Mouse (Mus musculus): Measurements from ENCODE around the gene 2700081O15Rik. TPM values are rescaled to one million over a fixed set of nuclear protein-coding genes. Genes with fewer than 3 reads are reported as not detected.

The 2700081O15Rik gene
- polyA plus RNA-seq, 1 experiment from 2014 or later, result 18.2 TPM

DNA sequence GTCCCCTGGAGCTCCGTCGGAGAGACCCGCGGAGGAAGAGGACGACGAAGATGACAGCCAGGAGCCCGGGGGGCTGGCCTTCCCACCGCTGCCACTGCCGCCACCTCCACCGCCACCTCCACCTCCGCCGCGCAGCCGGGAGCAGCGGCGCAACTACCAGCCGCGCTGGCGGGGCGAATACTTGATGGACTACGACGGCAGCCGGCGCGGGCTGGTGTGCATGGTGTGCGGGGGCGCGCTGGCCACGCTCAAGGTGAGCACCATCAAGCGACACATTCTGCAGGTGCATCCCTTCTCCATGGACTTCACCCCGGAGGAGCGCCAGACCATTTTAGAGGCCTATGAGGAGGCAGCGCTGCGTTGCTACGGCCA lies 5.2 kb downstream of the 2700081O15Rik start:
- Histone ChIP-seq H3K9ac (peak overlapping the region; percentile 99), H3K4me1 (peaks cover 69% of the 10 kb centered on the region), H3K4me3 (peak overlapping the region; percentile 85), H3K27me3 (no peaks in the 10 kb centered on the region), H3K4me2 (peak overlapping the region; percentile 88), H3K36me3 (ENCODE audit: poor library complexity, severe bottlenecking) (peaks cover 73% of the 10 kb centered on the region), H3K9me3 (replicated peaks) (no peaks in the 10 kb centered on the region), H3K27ac (peak overlapping the region; percentile 98)
- WGBS, result 5% methylated on average over 32 of the region's 35 CpGs
- ATAC-seq, result peak; percentile 9; the same call in 1 of the 2 replicates

DNA sequence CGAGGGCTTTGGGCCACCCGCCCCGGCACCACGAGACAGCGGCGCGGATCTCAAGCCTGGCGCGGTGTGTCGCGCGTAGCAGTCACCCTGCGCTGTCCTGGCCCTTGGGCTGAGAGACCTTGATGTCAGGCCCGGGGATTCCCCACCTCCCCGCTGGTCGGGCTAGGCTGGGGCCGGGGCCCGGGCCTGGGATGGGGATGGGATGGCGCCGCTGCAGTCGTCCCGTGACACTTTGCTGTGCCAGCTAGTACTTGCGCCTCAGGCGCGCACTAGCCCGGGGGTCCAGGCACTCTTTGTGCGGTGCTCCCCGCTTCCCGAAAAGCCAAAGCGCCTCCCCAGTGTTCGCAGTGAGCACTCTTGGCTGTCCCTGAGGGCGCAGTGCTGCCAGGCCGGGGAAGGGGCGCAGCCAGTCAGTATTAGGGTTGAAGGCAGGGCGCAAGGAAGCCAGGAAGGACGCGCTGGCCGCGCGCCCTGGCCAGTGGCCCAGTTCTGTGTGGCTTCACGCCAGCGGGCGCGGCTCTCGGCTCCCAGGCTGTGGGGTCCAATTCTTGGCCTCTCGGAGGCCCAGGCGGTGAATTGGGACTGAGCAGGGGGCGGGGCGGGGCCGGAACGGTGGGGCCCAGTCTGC lies 5.7 kb downstream of the 2700081O15Rik start:
- Histone ChIP-seq H3K4me1 (peaks cover 69% of the 10 kb centered on the region), H3K27ac (peak overlapping the region; percentile 98), H3K36me3 (ENCODE audit: poor library complexity, severe bottlenecking) (peaks cover 78% of the 10 kb centered on the region), H3K9ac (peak overlapping the region; percentile 99), H3K4me3 (peak overlapping the region; percentile 85), H3K9me3 (replicated peaks) (no peaks in the 10 kb centered on the region), H3K4me2 (peak overlapping the region; percentile 88), H3K27me3 (no peaks in the 10 kb centered on the region)
- 5% methylated on average over 51 of the region's 51 CpGs for WGBS
- peak; percentile 70 for ATAC-seq

DNA sequence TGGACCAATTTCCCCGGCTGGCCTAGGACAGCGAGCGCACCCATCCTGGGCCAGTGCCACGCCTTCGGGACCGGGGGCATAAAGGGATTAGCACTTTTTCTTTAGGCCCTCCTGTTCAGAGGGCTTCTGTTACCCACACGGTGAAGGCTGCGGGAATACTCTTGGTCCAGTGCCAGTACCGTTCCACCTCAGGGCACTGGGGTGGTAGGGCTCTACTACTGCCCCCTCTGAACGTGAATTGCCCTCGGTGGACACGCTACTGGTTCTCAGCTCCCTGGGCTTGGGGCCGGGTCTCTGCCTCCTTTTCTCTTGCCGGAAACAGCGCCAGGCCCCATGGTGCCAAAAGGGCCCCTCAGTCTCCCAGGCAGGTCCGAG lies 6.2 kb downstream of the 2700081O15Rik start:
- 9% methylated on average over 16 of the region's 16 CpGs for WGBS
- ATAC-seq, result no peak
- Histone ChIP-seq H3K9me3 (replicated peaks) (no peaks in the 10 kb centered on the region), H3K4me1 (peaks cover 68% of the 10 kb centered on the region), H3K9ac (peak overlapping the region; percentile 99), H3K4me3 (peak overlapping the region; percentile 85), H3K4me2 (peak overlapping the region; percentile 88), H3K36me3 (ENCODE audit: poor library complexity, severe bottlenecking) (peaks cover 83% of the 10 kb centered on the region), H3K27me3 (no peaks in the 10 kb centered on the region), H3K27ac (peak overlapping the region; percentile 98)

DNA sequence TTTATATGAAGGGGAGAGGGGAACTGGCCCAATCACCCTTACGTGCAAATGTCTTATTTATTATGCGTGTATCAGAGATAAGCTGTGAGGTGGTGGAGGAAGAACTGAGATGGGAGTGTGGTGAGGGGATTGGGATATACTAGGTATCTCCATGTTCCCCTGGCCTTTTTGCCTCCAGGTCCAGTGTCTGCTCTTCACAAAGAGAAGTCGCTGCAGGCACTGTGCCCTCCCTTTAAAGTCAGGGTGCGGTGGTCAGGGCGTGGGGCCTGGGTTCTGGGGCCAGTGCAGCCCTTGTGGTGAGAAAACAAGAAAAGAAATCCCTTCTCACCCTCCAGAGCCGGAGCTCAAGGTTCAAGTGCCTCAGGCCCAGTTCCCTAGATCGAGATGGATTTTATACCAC lies 6.7 kb downstream of the 2700081O15Rik start:
- H3K36me3 ChIP-seq (ENCODE audit: poor library complexity, severe bottlenecking), result peaks cover 87% of the 10 kb centered on the region
- H3K9me3 ChIP-seq (replicated peaks), result no peaks in the 10 kb centered on the region
- WGBS, result 57% methylated on average over 7 of the region's 7 CpGs
- no peaks in the 10 kb centered on the region for H3K27me3 ChIP-seq
- ATAC-seq, result no peak
- peak overlapping the region; percentile 98 for H3K27ac ChIP-seq
- peak overlapping the region; percentile 99 for H3K9ac ChIP-seq
- H3K4me2 ChIP-seq, result peak overlapping the region; percentile 88
- H3K4me3 ChIP-seq, result peak overlapping the region; percentile 85
- peaks cover 63% of the 10 kb centered on the region for H3K4me1 ChIP-seq

DNA sequence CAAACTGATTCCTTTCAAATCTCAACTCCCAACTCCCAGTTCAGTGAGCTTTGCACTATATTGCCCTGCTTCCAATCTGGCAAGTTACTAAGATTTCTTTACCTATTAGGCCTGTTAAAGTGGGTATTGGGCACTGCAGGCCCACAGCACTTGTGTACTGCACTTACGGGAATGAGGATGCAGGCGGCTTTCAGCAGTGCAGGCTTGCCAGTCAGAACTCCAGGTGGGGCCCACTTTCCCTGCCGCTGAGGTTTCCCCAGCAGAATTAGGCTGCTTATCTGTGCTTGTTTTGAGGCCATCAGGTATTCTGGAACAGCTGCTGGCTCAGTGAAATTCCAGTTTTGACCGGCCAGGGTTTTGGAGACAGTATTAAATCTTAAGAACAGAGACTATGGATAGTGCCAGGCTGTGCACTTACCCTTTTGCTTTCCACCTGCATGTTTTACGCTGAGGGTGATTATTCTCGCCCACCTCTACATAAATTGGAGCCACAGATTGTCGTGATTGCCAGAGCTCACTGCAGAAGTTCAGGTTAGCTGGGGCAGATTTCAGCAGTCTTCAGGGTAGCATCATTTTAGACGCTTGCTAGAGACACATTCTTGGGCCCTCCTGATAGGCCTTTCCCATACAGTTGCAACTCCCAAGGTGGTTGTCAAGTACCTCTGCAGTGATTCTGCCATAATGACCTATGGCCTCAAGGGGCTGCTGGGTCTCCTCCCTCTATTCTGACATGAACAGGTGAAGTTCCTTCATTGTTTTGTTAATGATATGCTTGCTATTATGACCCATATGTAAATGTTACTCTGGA lies 7.4 kb downstream of the 2700081O15Rik start:
- Histone ChIP-seq H3K36me3 (ENCODE audit: poor library complexity, severe bottlenecking) (peaks cover 90% of the 10 kb centered on the region), H3K9ac (peak overlapping the region; percentile 26; the same call in 1 of the 2 replicates), H3K9me3 (replicated peaks) (no peaks in the 10 kb centered on the region), H3K4me1 (peaks cover 57% of the 10 kb centered on the region), H3K4me2 (peak overlapping the region; percentile 12), H3K4me3 (no peak overlapping the region), H3K27me3 (no peaks in the 10 kb centered on the region), H3K27ac (peak overlapping the region; percentile 98)
- 60% methylated on average over 8 of the region's 8 CpGs for WGBS
- ATAC-seq, result no peak

DNA sequence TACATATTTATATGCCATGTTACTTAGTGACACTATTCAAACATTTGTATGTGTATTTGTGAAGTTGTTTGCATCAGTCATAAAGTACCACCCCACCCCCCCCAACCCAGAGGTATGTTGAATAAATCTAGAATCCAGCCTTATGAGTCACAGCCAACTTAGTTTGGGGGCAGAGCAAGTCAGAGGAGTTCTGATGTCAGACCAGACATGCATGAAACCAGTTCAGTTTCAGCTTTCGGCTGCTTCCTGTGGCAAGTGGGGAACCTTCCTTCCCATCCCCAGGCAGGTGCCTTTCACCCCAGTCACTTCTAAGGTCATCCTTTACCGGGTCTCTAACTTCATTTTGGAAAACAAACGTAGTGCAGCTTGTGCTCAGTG lies 8.0 kb downstream of the 2700081O15Rik start:
- no peaks in the 10 kb centered on the region for H3K9me3 ChIP-seq (replicated peaks)
- peaks cover 51% of the 10 kb centered on the region for H3K4me1 ChIP-seq
- no peak overlapping the region for H3K4me3 ChIP-seq
- no peak overlapping the region for H3K27ac ChIP-seq
- peaks cover 88% of the 10 kb centered on the region for H3K36me3 ChIP-seq (ENCODE audit: poor library complexity, severe bottlenecking)
- no peak overlapping the region for H3K9ac ChIP-seq
- H3K27me3 ChIP-seq, result no peaks in the 10 kb centered on the region
- no peak for ATAC-seq
- 57% methylated on average over 3 of the region's 3 CpGs for WGBS
- no peak overlapping the region for H3K4me2 ChIP-seq

DNA sequence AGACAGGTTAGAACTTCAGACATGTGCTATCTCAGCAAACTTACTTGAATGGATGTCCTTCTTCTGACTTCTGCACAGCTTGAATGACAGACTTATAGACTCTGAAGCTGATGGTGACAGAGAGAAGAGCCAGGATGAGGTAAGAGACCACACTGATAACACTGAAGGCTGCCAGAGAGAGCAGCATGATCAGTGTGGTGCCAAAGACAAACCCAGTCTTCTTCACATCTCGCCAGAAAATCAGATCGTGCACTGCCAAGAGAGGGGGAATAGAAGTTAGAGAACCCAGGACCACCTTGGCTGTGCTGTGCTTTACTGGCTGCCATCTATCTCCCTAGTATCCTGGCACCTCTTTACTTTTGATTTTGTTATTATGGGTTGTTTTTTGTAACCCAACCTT lies 17.5 kb downstream of the 2700081O15Rik start:
- peaks cover 7% of the 10 kb centered on the region for H3K4me1 ChIP-seq

DNA sequence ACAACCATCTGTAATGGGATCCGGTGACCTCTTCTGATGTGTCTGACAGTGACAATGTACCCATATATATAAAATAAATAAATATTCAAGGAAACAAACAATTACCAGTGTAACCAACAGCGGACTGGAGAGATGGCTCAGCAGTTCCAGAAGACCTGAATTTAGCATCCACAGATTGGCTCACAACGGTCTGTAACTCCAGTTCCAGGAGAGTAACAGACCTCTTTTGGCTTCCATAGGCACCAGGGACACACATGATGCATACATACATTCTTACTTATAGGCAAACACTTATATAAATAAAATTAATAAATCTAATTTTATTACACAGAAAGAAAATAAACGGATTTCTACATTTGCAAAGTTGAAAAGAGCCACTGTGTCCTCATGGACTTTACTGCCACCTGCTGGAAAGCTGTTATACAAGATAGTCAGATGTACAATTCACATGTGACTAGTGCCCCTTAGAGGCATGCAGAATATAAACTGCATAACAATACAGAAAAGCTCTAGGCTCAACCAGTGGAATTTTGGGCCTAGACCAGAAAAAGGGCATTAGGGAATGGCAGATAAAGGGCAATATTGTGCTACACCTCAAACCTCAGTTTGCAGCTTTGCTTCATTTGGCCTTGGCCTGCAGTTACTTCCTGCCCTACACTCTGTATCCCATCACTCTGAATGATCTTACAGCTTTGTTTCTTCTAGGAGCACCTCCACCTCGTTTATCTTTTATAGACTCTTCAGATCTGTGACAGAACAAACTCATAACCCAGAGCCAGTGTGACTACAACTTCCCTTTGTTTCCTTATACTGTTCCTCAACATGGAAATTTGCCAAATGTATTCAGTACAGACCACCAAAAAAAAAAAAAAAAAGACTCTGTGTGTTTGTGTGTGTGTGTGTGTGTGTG lies 18.9 kb downstream of the 2700081O15Rik start:
- H3K36me3 ChIP-seq (ENCODE audit: poor library complexity, severe bottlenecking), result peaks cover 46% of the 10 kb centered on the region
- ATAC-seq, result peak; percentile 74; the same call in 1 of the 2 replicates
- no peaks in the 10 kb centered on the region for H3K9me3 ChIP-seq (replicated peaks)
- no peak overlapping the region for H3K4me2 ChIP-seq
- H3K27me3 ChIP-seq, result no peaks in the 10 kb centered on the region
- no peak overlapping the region for H3K4me3 ChIP-seq
- no peak overlapping the region for H3K9ac ChIP-seq
- H3K27ac ChIP-seq, result peak overlapping the region; percentile 65
- peaks cover 8% of the 10 kb centered on the region for H3K4me1 ChIP-seq
- WGBS, result 74% methylated on average over 5 of the region's 5 CpGs

More for the DNA sequence above, 17.5 kb downstream of the 2700081O15Rik start:
- Histone ChIP-seq H3K27ac (no peak overlapping the region), H3K9ac (no peak overlapping the region), H3K27me3 (no peaks in the 10 kb centered on the region), H3K4me3 (no peak overlapping the region), H3K4me2 (no peak overlapping the region), H3K36me3 (ENCODE audit: poor library complexity, severe bottlenecking) (peaks cover 59% of the 10 kb centered on the region), H3K9me3 (replicated peaks) (no peaks in the 10 kb centered on the region)
- WGBS, result 90% methylated on average over 2 of the region's 2 CpGs
- 0 out of 2 replicates have a peak, but pooled peaks have one; percentile 55 for ATAC-seq

DNA sequence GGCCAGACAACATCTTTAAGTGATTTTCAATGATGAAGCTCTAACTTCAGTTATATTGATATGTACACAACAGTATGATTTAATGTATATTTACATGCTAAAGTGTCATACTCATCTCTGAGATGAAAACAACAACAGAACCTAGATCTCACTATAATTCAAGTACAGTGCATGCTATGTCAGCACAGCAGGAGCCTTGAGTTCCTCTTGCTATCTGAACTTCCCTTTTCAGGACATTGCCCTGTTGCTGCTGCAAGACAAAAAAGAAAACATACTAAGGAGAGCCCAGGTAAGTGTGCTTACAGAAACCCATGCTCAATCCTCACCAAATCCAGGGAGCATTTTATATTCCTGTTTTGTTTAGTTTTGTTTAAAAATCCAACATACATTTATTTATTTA lies 20.9 kb downstream of the 2700081O15Rik start:
- ATAC-seq, result no peak
- H3K9ac ChIP-seq, result no peak overlapping the region
- no peak overlapping the region for H3K4me2 ChIP-seq
- H3K9me3 ChIP-seq (replicated peaks), result no peaks in the 10 kb centered on the region
- H3K27me3 ChIP-seq, result no peaks in the 10 kb centered on the region
- H3K4me3 ChIP-seq, result no peak overlapping the region
- H3K4me1 ChIP-seq, result peaks cover 10% of the 10 kb centered on the region
- no peak overlapping the region for H3K27ac ChIP-seq
- peaks cover 26% of the 10 kb centered on the region for H3K36me3 ChIP-seq (ENCODE audit: poor library complexity, severe bottlenecking)

DNA sequence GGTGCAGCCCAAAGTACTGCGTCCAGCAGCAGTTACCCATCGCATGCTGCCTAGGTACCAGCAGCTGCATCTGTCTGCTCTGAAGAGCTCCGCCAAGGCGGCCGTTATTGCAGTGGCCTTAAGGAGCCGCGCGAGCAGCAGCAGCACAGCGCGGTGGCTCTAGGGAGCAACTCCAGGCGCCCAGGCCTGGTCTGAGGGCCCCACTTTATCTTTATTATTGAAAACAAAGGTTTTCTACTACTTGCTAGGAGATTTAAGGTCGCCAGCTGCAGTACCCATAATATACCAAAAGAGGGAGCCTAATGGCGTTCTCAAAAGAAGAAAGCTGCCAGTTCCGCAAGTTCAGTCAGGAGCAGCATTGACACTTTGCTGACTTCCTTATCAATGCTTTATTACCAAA lies 24.1 kb downstream of the 2700081O15Rik start:
- Histone ChIP-seq H3K27ac (no peak overlapping the region), H3K4me3 (no peak overlapping the region), H3K4me1 (peaks cover 16% of the 10 kb centered on the region), H3K9ac (no peak overlapping the region), H3K9me3 (replicated peaks) (no peaks in the 10 kb centered on the region), H3K4me2 (no peak overlapping the region), H3K27me3 (no peaks in the 10 kb centered on the region), H3K36me3 (ENCODE audit: poor library complexity, severe bottlenecking) (peaks cover 11% of the 10 kb centered on the region)
- ATAC-seq, result peak; percentile 65; the same call in 1 of the 2 replicates
- WGBS, result 57% methylated on average over 14 of the region's 14 CpGs

DNA sequence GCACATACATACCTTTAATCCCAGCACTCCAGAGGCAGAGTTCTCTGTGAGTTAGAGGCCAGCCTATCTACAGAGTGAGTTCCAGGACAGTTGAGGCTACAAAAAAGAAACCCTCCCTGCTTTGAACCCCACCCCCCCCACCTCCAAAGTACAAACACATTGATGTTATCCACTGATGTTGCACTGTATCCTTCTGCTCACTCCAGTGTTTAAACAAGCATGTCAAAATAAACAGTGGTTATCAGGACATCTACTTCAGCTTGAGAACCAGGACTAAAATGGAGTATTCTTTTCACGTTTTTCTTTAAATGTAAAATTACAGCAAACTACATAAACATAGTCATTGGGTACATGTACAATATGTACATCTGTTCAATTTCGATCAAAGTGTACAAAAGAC lies 27.7 kb downstream of the 2700081O15Rik start:
- H3K9me3 ChIP-seq (replicated peaks), result no peaks in the 10 kb centered on the region
- peaks cover 20% of the 10 kb centered on the region for H3K36me3 ChIP-seq (ENCODE audit: poor library complexity, severe bottlenecking)
- H3K4me1 ChIP-seq, result peaks cover 11% of the 10 kb centered on the region; the same call in 1 of the 2 replicates
- H3K9ac ChIP-seq, result no peak overlapping the region
- H3K4me3 ChIP-seq, result no peak overlapping the region
- no peak overlapping the region for H3K27ac ChIP-seq
- no peak for ATAC-seq
- H3K27me3 ChIP-seq, result no peaks in the 10 kb centered on the region
- WGBS, result 94% methylated on average over 2 of the region's 2 CpGs
- no peak overlapping the region for H3K4me2 ChIP-seq

DNA sequence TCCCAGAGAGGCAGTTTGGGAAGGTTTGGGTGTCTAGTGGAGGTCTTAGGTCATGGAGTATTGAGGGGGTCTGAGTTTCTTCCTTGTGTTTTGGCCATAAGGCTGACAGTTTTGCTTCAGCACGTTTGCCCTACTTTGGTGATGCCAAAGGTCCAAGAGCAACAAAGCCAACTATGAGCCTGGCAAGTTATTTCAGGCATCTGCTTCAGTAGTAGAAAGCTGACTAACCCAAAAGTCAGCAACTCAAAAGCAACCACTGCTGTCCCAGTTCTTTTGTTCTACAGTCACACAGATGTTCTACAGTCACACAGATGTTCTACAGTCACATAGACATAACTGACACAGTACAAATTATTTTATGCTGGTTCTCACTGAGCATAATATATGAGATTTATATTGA lies 28.2 kb downstream of the 2700081O15Rik start:
- Histone ChIP-seq H3K4me1 (peaks cover 11% of the 10 kb centered on the region; the same call in 1 of the 2 replicates), H3K4me3 (no peak overlapping the region), H3K9me3 (replicated peaks) (no peaks in the 10 kb centered on the region), H3K27ac (no peak overlapping the region), H3K4me2 (no peak overlapping the region), H3K9ac (no peak overlapping the region), H3K36me3 (ENCODE audit: poor library complexity, severe bottlenecking) (peaks cover 20% of the 10 kb centered on the region), H3K27me3 (no peaks in the 10 kb centered on the region)
- ATAC-seq, result no peak
- WGBS, result 89% methylated on average over 1 of the region's 1 CpGs
